11 mouse cellular contexts compared by ENCODE assay signal in the genomic region with DNA sequence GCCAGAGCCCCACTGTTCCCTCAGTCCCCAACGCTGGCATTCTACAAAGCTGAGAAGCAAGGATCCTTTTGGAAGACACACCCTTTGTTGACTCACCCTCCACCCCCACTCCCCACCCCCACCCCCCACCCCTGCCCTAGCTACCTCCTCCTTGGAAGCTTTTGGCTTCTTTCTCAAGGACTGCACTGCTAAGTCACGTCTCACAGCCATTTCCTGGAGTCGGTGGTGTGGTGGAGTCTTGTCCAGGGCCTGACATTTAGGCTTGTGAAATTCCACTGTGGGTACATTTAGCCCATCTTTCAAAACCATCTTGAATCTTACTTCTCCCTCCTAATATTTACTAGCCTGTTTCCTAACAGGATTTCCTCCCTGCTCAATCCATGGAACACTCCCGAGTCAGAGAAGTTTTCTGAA. TPM values are rescaled to one million over a fixed set of nuclear protein-coding genes. Genes with fewer than 3 reads are reported as not detected.
DNase-seq lines count a peak whose midpoint lies in the region; ATAC-seq and TF ChIP-seq lines count a peak whose summit lies in the region.
"Had no signal": no experiment of that assay in that cellular context is flagged by ENCODE, and none has a peak within 500 bp of the region (broad histone marks: within the 10 kb centered on the region; RNA-seq: fewer than 3 reads in every experiment).

No protein-coding gene starts in this region.

- H3K9me3 ChIP-seq in lung, embryonic 14.5 days (ENCODE audit: low read depth, low read length) = no peaks in the 10 kb centered on the region
- no peaks in the 10 kb centered on the region for H3K9me3 ChIP-seq in lung, embryonic 15.5 days

- peak overlapping the region; percentile 2; the same call in 1 of the 2 replicates for H3K27ac ChIP-seq in lung, embryonic 14.5 days (ENCODE audit: low read depth)
- peak overlapping the region; percentile 81 for H3K27ac ChIP-seq in lung, embryonic 15.5 days

- no peaks in the 10 kb centered on the region for H3K36me3 ChIP-seq in lung, embryonic 14.5 days (ENCODE audit: insufficient read depth)
- no peaks in the 10 kb centered on the region for H3K36me3 ChIP-seq in lung, embryonic 15.5 days

- no peak overlapping the region for H3K4me3 ChIP-seq in lung, embryonic 14.5 days (ENCODE audit: low read depth, low read length)
- H3K4me3 ChIP-seq in lung, embryonic 15.5 days = no peak overlapping the region
- H3K4me3 ChIP-seq: erythroblast, embryonic 14.5 days had no signal

- 27% methylated on average over 4 of the region's 4 CpGs for WGBS in lung, embryonic 14.5 days
- WGBS in lung, embryonic 15.5 days = 16% methylated on average over 4 of the region's 4 CpGs

- no peak for ATAC-seq in lung, embryonic 14.5 days (ENCODE audit: insufficient read depth)
- ATAC-seq in lung, embryonic 15.5 days (ENCODE audit: borderline replicate concordance, extremely low read depth, low FRiP score, low TSS enrichment) = peak; percentile 56
- no peak for ATAC-seq in cerebellum, adult (ENCODE audit: insufficient number of reproducible peaks, low FRiP score, low TSS enrichment)

- H3K4me1 ChIP-seq in lung, embryonic 14.5 days (ENCODE audit: insufficient read depth) = peaks cover 11% of the 10 kb centered on the region
- peaks cover 69% of the 10 kb centered on the region for H3K4me1 ChIP-seq in lung, embryonic 15.5 days

- peak; percentile 42 for DNase-seq in adrenal gland, postnatal 36 days
- no peak for DNase-seq in adrenal gland, postnatal 10 days
- DNase-seq in lung, embryonic 14.5 days = peak; percentile 42
- no peak for DNase-seq in lung, postnatal 14 days
- no peak for DNase-seq in cerebellum, postnatal 10 days
- DNase-seq in right cerebral cortex, postnatal 10 days (ENCODE audit: low spot score in 2 of 2) = no peak
- DNase-seq: cerebellum, adult 11 months had no signal

- H3K27me3 ChIP-seq in lung, embryonic 14.5 days (ENCODE audit: insufficient read depth, low read length) = no peaks in the 10 kb centered on the region
- H3K27me3 ChIP-seq in lung, embryonic 15.5 days = no peaks in the 10 kb centered on the region

- H3K9ac ChIP-seq in lung, embryonic 14.5 days = peak overlapping the region; percentile 4; the same call in 1 of the 2 replicates
- no peak overlapping the region for H3K9ac ChIP-seq in lung, embryonic 15.5 days

- no peak overlapping the region for H3K4me2 ChIP-seq in lung, embryonic 14.5 days
- H3K4me2 ChIP-seq in lung, embryonic 15.5 days = no peak overlapping the region
- H3K4me2 ChIP-seq: midbrain, embryonic 11.5 days had no signal

- no peak for TF ChIP-seq CTCF in lung, embryonic 14.5 days (IDR thresholded peaks at IDR 0.05; ENCODE audit: low read depth)

RNA-seq across cellular contexts. Expression of gene Jun, which starts 42.7 kb away (rescaled TPM):
- 100 to 1,000 TPM; 145 to 309 TPM for total RNA-seq in adrenal gland, postnatal 36 days (2021)
- 10 to 100 TPM; 48.6 to 76.8 TPM for total RNA-seq in adrenal gland, postnatal 10 days (2021)
- polyA plus RNA-seq in lung, embryonic 14.5 days (2014; fragmentation: Nextera tagmentation; extraction: Ambion mirVana) = 67.1 and 71.5 TPM in 2 replicates
- 123 and 124 TPM in 2 replicates for polyA plus RNA-seq in lung, embryonic 15.5 days (2015; fragmentation: Nextera tagmentation; extraction: Ambion mirVana)

Comparison
In these comparisons a context has a peak if more than half of its experiments do, and no peak if none do; other contexts are left out.
1. DNase-seq: peak in adrenal gland, postnatal 36 days (2 of 2) and lung, embryonic 14.5 days (single experiment); none in adrenal gland, postnatal 10 days (single experiment), lung, postnatal 14 days (single experiment), cerebellum, postnatal 10 days (0 of 2) and right cerebral cortex, postnatal 10 days (0 of 2).